Mouse (Mus musculus) embryonic facial prominence, embryonic 13.5 days (tissue): ENCODE results near the gene Fam118b. TPM values are rescaled to one million over a fixed set of nuclear protein-coding genes. Genes with fewer than 3 reads are reported as not detected.
A peak's percentile ranks its signal among the peaks of the same experiment; 100 is the strongest.

Experiments
- ATAC-seq: fragments of 200-750 bp; cut with Nextera tagmentation; 2 replicates; pipeline ENCODE4 v1.8.0; 2017; ENCODE audit warnings: low read depth; ENCODE audit not compliant: insufficient number of reproducible peaks, insufficient read depth, low FRiP score, low TSS enrichment
- H3K27ac ChIP-seq: fragments of 300-500 bp; sonication (generic); 2 replicates; pipeline ENCODE4 v1.5.1; 2015; ENCODE audit warnings: moderate library complexity, mild to moderate bottlenecking, inconsistent platforms
- H3K27me3 ChIP-seq: fragments of 300-500 bp; sonication (generic); 2 replicates; pipeline ENCODE4 v1.6.1; 2015; ENCODE audit warnings: mild to moderate bottlenecking, inconsistent platforms
- H3K36me3 ChIP-seq: fragments of 300-500 bp; sonication (generic); 2 replicates; pipeline ENCODE4 v1.6.1; 2015; ENCODE audit warnings: mild to moderate bottlenecking, inconsistent platforms
- H3K4me1 ChIP-seq: fragments of 300-500 bp; sonication (generic); 2 replicates; pipeline ENCODE4 v1.6.1; 2015; ENCODE audit warnings: inconsistent platforms
- H3K4me2 ChIP-seq: fragments of 300-500 bp; sonication (generic); 2 replicates; pipeline ENCODE4 v1.6.1; 2015; ENCODE audit warnings: moderate library complexity, mild to moderate bottlenecking, inconsistent platforms
- H3K4me3 ChIP-seq: fragments of 300-500 bp; sonication (generic); 2 replicates; pipeline ENCODE4 v1.5.1; 2015; ENCODE audit warnings: mild to moderate bottlenecking, inconsistent platforms
- H3K9ac ChIP-seq: fragments of 300-500 bp; sonication (generic); 2 replicates; pipeline ENCODE4 v1.6.1; 2015; ENCODE audit warnings: mild to moderate bottlenecking, inconsistent platforms
- H3K9me3 ChIP-seq: fragments of 300-500 bp; sonication (generic); 2 replicates; pipeline ENCODE4 v1.6.1; 2016; ENCODE audit warnings: inconsistent platforms
- WGBS: fragments of 180-500 bp; shearing (Covaris S2); methylation state at CpG from one replicate; pipeline ENCODE4 v1.1.7; 2015; ENCODE audit warnings: mixed read lengths; 5-methylcytosine and 5-hydroxymethylcytosine counted together
- polyA plus RNA-seq: library from polyadenylated mRNA; unstranded; fragments of >200 nt; fragmentation: Nextera tagmentation; extraction: Ambion mirVana; gene quantifications from 2 replicates; pipeline ENCODE4 v1.2.1, GENCODE M21; 2015

The Fam118b gene
- polyA plus RNA-seq, 1 experiment from 2014 or later: 61.4 TPM

DNA sequence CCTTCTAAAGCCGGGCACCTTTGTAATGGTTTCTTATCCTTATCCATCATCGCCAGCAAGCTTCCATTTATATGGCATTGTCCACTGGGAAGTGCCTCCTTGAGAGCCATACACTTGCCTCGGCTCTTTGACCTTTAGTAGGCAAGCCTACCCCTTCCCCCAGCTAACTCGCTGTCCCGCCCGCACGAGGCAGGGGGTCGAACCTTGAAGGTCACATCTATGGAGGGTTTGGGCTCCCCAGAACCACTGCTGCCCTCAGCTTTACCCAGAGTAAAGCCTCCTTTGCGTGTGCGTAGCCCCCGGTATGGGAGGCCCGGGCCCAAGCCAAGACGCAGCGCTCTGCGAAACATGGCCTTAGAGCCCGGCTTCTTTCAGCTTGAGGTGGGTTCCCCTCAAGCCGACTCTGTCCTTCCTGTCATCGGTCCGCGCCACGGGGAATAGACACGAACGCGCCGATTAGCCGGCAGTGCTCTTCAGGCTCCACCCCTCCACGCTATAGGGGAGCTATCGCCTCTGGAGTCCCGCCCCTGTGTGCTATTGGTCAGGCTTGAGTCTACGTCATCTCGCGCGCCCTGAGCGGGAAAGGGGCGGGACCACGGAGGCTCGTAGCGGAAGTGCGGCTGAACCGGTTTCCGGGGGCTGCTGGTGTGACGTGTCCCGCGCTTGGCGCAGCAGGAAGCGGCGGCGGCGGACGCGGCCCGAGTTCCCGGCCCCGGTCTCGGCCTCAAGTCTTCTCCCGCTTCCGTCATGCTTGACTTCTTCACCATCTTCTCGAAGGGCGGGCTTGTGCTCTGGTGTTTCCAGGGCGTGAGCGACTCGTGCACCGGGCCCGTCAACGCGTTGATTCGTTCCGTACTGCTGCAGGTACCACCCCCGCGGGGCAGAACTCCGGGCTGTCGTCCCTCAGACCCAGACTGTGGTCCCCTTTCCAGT lies 56.8 kb downstream of the Fam118b start, which contains the start of gene Foxred1:
Gene Foxred1 (minus strand): TSS at position 514 of the 933 bp plus-strand sequence.
- no peaks in the 10 kb centered on the region for H3K9me3 ChIP-seq
- H3K4me2 ChIP-seq: peak within 1 kb of the TSS; percentile 89
- H3K36me3 ChIP-seq: peaks cover 66% of the 10 kb centered on the region
- peak within 1 kb of the TSS; percentile 91 for H3K4me3 ChIP-seq
- 1% methylated on average over 72 of the region's 72 CpGs for WGBS
- no peaks in the 10 kb centered on the region for H3K27me3 ChIP-seq
- ATAC-seq: peak; percentile 100
- peak within 1 kb of the TSS; percentile 90 for H3K27ac ChIP-seq
- H3K9ac ChIP-seq: peak within 1 kb of the TSS; percentile 95
- peaks cover 18% of the 10 kb centered on the region for H3K4me1 ChIP-seq

DNA sequence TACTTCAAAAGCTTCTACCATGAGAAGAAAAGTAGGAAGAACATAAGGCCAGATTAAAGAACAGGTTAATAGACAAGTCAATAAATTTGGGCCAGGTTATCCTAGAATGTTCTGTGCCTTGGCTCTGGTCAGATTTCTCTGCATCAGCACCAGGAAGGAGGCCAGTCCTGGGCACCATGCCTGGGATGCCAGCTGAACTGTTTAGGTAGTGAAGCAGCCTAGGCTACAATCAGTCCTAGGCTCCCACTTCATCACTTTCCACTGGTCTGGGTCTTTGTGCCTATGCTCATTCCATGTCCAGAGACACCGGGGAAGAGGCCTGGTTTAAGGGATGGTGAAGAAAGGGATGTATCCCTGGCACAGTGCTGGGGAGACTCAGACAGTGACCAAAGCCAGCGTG lies 63.2 kb downstream of the Fam118b start:
- no peak overlapping the region for H3K27ac ChIP-seq
- no peaks in the 10 kb centered on the region for H3K9me3 ChIP-seq
- H3K9ac ChIP-seq: no peak overlapping the region
- H3K4me1 ChIP-seq: peaks cover 8% of the 10 kb centered on the region
- ATAC-seq: no peak
- H3K4me3 ChIP-seq: no peak overlapping the region
- 93% methylated on average over 2 of the region's 2 CpGs for WGBS
- H3K4me2 ChIP-seq: no peak overlapping the region
- H3K36me3 ChIP-seq: peaks cover 51% of the 10 kb centered on the region
- H3K27me3 ChIP-seq: no peaks in the 10 kb centered on the region

DNA sequence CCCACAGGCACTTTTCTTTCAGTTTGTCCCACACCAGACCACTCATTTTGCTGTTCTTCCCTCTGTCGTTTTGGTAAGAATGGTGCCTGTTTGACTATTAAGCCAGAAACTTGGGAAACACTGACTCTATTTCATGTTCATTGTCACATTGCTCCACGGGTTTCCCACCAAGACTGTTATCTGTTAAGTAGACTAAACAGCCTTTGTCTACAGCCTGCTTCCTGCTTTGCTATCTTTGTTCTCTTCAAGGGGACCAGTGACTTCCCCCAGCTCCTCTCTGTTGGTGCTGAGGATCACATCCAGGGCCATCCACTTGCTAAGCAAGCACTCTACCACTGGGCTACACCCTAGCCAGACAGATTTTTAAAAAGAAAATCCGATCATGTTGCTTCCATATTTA lies 64.1 kb downstream of the Fam118b start:
- WGBS: 80% methylated on average over 3 of the region's 3 CpGs

DNA sequence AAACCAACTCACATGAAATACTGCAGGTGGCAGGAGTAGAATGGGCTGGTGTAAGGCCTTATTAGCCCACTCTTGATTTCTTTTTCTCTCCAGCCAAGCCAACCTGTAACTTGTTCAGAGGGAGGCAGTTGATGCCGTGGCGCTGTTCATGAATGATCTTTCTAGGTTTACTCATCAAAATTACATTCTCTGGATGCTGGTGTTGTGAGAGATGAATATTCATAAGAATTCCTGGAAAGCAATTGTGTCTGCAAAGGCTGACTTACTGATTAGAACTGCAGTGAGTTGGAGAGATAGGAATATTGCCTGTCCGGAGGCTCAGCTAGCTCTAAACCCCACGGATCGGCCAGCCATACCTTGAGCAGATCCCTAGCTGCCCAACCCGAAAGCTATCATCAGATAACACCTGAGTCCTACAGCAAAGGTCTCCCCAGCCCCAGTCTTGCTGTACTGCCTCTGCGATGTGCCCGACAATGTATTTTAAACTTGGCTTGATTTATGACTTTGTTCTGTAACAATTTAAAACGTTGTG lies 67.0 kb downstream of the Fam118b start:
- peaks cover 18% of the 10 kb centered on the region for H3K4me1 ChIP-seq
- ATAC-seq: no peak
- H3K27ac ChIP-seq: no peak overlapping the region
- H3K27me3 ChIP-seq: no peaks in the 10 kb centered on the region
- H3K36me3 ChIP-seq: peaks cover 16% of the 10 kb centered on the region
- H3K4me3 ChIP-seq: peak overlapping the region; percentile 64
- 69% methylated on average over 9 of the region's 9 CpGs for WGBS
- no peaks in the 10 kb centered on the region for H3K9me3 ChIP-seq
- H3K4me2 ChIP-seq: peak overlapping the region; percentile 73
- peak overlapping the region; percentile 82; the same call in 1 of the 2 replicates for H3K9ac ChIP-seq

More for the DNA sequence above, 64.1 kb downstream of the Fam118b start:
- Histone ChIP-seq H3K27ac (no peak overlapping the region), H3K9ac (no peak overlapping the region), H3K4me3 (no peak overlapping the region), H3K9me3 (no peaks in the 10 kb centered on the region), H3K27me3 (no peaks in the 10 kb centered on the region), H3K4me1 (peaks cover 15% of the 10 kb centered on the region), H3K36me3 (peaks cover 45% of the 10 kb centered on the region), H3K4me2 (no peak overlapping the region)
- ATAC-seq: no peak

DNA sequence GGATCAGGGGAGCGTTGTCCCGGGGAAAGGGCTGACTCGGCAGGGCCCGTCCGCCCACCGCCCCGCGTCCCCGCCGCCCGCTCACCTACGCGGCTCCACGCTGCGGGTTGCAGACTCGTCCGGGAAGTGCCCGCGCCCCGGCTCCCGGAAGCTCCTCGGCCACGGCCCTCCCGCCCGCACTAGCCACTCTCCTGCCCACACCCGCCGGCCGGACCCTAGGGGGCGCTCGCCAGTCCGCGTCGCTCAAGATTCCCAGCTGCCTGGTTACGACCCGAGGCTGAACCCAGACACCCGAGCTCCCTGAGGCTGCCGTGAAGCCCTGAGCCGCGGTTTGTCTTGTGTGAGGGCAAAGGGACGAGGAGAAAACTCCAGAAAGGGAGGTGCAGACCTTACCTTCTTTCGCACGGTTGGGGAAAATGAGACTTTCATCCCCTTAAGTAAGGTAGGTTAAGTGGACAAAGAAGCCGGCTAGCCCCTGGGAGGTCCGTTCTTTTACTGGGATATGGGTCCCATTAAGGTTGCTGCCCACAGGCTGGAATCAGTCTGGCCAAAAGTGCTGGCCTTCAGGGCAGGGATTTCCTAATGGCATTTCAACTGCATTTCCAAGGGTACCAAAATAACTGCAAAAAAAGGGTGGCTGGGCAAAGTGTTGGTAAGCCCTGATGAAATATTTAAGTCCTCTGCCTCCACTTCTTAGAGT lies 67.7 kb downstream of the Fam118b start, which contains the start of the genes Srpr and Tirap:
Gene Srpr (plus strand): TSS at position 404 of the 700 bp plus-strand sequence.
Gene Tirap (minus strand): TSS at position 520 of the 700 bp plus-strand sequence.
- Histone ChIP-seq H3K36me3 (peaks cover 9% of the 10 kb centered on the region), H3K27ac (peak within 1 kb of the TSS; percentile 72; the same call in 1 of the 2 replicates), H3K4me1 (peaks cover 18% of the 10 kb centered on the region), H3K9me3 (no peaks in the 10 kb centered on the region), H3K4me3 (peak within 1 kb of the TSS; percentile 64), H3K27me3 (no peaks in the 10 kb centered on the region), H3K9ac (peak within 1 kb of the TSS; percentile 82), H3K4me2 (peak within 1 kb of the TSS; percentile 73)
- under 1% methylated on average over 43 of the region's 44 CpGs for WGBS
- ATAC-seq: peak; percentile 84

DNA sequence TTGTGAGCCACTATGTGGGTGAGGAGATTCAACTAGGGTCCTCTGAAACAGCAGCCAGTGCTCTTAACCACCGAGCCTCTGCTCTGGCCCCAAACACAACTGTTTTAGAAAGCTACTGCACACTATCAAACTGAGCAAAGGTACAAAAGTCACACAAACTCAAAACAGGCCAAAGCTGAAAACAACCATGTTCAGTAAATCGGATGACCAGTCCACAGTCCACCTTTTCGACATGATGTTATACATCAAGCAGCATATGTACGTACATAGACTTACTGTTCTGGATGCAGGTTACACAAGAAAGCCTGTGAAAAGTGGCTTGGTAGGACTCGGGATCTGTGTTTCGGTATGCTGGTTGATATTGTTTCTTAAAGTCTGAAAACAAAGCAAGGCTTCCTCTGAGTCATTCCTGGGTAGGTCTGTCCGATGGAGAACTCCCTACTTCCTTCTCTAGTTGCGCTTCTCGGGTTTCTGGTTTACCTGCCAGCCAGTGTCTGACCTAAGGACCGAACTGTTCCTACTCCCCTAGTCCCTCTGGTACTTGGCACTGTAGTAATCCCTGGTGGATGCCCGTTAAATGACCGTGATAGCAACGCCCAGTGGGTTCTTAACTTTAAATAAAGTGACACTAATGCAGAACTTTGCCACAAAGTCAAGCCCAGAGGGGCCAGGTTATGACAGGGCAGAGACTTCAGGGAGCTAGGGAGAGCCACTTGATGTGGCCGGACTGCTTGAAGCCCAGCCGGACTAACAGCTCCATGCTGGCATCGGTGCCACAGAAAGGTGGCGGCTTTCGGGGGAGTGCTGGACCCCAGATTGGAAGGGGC lies 68.4 kb downstream of the Fam118b start:
- WGBS: 23% methylated on average over 18 of the region's 18 CpGs
- H3K4me1 ChIP-seq: peaks cover 18% of the 10 kb centered on the region
- H3K4me3 ChIP-seq: peak overlapping the region; percentile 64
- no peaks in the 10 kb centered on the region for H3K27me3 ChIP-seq
- H3K9me3 ChIP-seq: no peaks in the 10 kb centered on the region
- peaks cover 2% of the 10 kb centered on the region for H3K36me3 ChIP-seq
- H3K4me2 ChIP-seq: peak overlapping the region; percentile 73
- ATAC-seq: peak; percentile 32
- H3K9ac ChIP-seq: peak overlapping the region; percentile 82
- H3K27ac ChIP-seq: peak overlapping the region; percentile 72; the same call in 1 of the 2 replicates

DNA sequence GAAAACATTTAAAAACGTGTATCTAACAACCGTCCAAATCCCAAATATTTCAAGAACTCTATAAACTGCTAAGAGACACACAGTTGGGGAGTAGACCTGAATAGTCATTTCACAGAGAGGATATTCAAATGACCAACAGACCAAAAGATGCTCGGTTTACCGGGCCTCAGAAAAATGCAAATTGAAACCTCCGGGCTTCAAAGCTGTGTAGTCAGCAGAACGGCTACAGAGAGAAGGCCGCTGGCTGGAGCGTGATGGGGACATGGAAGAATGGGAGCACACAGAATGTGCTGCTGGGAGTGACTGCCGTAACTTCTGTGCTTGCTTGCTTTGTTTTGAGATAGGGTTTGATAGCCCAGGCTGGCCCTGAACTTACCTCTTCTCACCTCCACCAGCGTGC lies 69.3 kb downstream of the Fam118b start:
- H3K9me3 ChIP-seq: no peaks in the 10 kb centered on the region
- no peak overlapping the region for H3K9ac ChIP-seq
- H3K36me3 ChIP-seq: no peaks in the 10 kb centered on the region
- no peak overlapping the region for H3K27ac ChIP-seq
- no peak overlapping the region for H3K4me3 ChIP-seq
- 0 out of 2 replicates have a peak overlapping the region, but pooled peaks have one; percentile 73 for H3K4me2 ChIP-seq
- peaks cover 19% of the 10 kb centered on the region for H3K4me1 ChIP-seq
- H3K27me3 ChIP-seq: no peaks in the 10 kb centered on the region
- WGBS: 78% methylated on average over 10 of the region's 10 CpGs
- ATAC-seq: no peak

DNA sequence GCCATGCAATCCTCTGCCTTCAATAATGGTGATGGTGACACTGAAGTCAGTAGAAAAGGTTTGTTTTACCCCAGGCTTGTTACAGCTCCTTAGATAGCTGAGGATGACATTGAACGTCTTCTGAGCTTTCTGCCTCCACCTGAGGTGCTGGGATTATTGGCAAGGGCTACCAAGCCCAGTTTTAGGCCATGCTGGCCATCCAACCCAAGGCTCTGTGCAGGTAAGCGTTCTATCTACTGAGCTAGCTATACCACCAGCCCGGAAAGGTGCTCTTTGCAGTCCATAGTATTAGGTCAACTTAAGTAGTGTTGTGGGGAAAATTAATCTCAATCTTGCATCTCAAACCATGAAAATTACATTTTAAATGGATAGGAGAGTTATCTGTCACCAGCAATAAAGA lies 70.0 kb downstream of the Fam118b start:
- 92% methylated on average over 3 of the region's 3 CpGs for WGBS
- no peak overlapping the region for H3K4me3 ChIP-seq
- no peaks in the 10 kb centered on the region for H3K9me3 ChIP-seq
- no peaks in the 10 kb centered on the region for H3K27me3 ChIP-seq
- H3K27ac ChIP-seq: no peak overlapping the region
- peaks cover 26% of the 10 kb centered on the region for H3K4me1 ChIP-seq
- H3K9ac ChIP-seq: no peak overlapping the region
- H3K4me2 ChIP-seq: no peak overlapping the region
- ATAC-seq: no peak
- H3K36me3 ChIP-seq: no peaks in the 10 kb centered on the region

DNA sequence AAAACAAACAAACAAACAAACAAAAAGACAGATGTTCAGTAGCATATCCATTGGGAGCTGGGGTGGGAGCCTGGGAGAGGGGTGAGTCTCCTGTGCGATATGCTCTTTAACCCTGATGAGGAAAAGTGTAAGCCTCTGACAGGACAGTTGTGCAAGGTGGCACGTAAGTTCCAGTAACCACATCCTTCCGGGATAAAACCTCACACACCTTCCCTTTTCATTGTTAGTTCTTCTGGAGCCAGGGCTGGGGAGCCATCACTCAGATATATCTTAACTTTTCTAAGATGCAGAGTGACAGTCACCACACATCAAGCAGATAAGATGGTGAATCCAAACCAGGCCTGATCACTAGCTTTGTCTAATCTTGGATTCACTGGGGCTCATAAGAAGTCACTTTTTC lies 73.6 kb downstream of the Fam118b start:
- no peak overlapping the region for H3K27ac ChIP-seq
- H3K27me3 ChIP-seq: no peaks in the 10 kb centered on the region
- no peak overlapping the region for H3K4me2 ChIP-seq
- ATAC-seq: no peak
- peaks cover 17% of the 10 kb centered on the region for H3K36me3 ChIP-seq
- no peak overlapping the region for H3K9ac ChIP-seq
- WGBS: 87% methylated on average over 3 of the region's 3 CpGs
- H3K4me1 ChIP-seq: peaks cover 14% of the 10 kb centered on the region
- no peaks in the 10 kb centered on the region for H3K9me3 ChIP-seq
- H3K4me3 ChIP-seq: no peak overlapping the region

DNA sequence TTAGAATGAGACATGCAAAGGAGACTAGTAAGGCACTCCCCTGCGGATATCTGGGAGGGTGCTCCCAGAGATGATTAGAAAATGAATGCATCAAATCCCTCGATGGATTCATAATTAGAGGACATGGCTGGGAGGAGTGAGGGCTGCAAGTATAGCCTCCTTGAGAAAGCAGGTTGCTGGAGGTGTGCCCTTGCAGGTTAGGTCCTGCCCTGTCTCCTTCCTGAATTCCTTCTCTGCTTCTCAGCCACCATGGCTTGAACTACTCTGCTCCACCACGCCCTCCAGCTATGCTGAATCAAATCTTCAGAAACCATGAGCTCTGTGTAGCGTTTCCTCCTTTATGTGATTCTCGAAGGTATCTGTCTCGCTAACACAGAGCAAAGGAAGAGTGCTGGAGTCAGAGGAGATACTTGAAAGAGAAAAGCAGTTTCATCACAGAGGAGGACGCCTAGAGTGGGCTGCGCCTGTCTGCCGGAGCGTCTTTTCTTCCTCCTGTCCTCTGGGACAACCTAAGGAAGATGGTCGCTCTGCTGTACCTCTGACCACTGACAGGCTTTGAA lies 74.5 kb downstream of the Fam118b start:
- H3K27ac ChIP-seq: no peak overlapping the region; the same call in 1 of the 2 replicates
- no peaks in the 10 kb centered on the region for H3K9me3 ChIP-seq
- H3K36me3 ChIP-seq: peaks cover 26% of the 10 kb centered on the region
- H3K4me1 ChIP-seq: peaks cover 8% of the 10 kb centered on the region
- no peak overlapping the region for H3K9ac ChIP-seq
- ATAC-seq: no peak
- H3K27me3 ChIP-seq: no peaks in the 10 kb centered on the region
- WGBS: 70% methylated on average over 11 of the region's 11 CpGs
- H3K4me3 ChIP-seq: no peak overlapping the region
- no peak overlapping the region for H3K4me2 ChIP-seq
